ENCODE assay signal across 8 mouse cellular contexts in genomic region chr12:15765996-15766395, GRCm38 (mm10). TPM values are rescaled to one million over a fixed set of nuclear protein-coding genes. Genes with fewer than 3 reads are reported as not detected.
DNase-seq lines count a peak whose midpoint lies in the region; ATAC-seq and TF ChIP-seq lines count a peak whose summit lies in the region.

No protein-coding gene starts in this region.

- intact Hi-C loops in gastrocnemius, postnatal 14 days (cut with DNase I; ENCODE audit: low total_unique reads), result no loop called here

- H3K4me1 ChIP-seq in thymus, adult 2 months (replicated peaks; ENCODE audit: control insufficient read depth, insufficient read depth, low read length), result no peaks in the 10 kb centered on the region
- H3K4me1 ChIP-seq in midbrain, embryonic 14.5 days (ENCODE audit: control insufficient read depth, insufficient read depth, low read length), result no peaks in the 10 kb centered on the region

- H3K27ac ChIP-seq in thymus, adult 2 months (ENCODE audit: control insufficient read depth, insufficient read depth, low read length), result no peak overlapping the region
- no peak overlapping the region for H3K27ac ChIP-seq in midbrain, embryonic 14.5 days (replicated peaks; ENCODE audit: low read depth, low read length)

- no peaks in the 10 kb centered on the region for H3K36me3 ChIP-seq in thymus, adult 2 months (ENCODE audit: control insufficient read depth, insufficient read depth, low read length)
- no peaks in the 10 kb centered on the region for H3K36me3 ChIP-seq in midbrain, embryonic 14.5 days (ENCODE audit: control insufficient read depth, insufficient read depth, low read length)

- peak; percentile 4 for DNase-seq in cerebellum, adult 11-12 months
- no peak for DNase-seq in cerebellum, adult 18-20 months
- DNase-seq in ZHBTc4 (ENCODE audit: low read depth, low spot score), result peak; percentile 4
- DNase-seq in gastrocnemius, postnatal 14 days, result peak; percentile 88
- DNase-seq in layer of hippocampus, adult 9-11 months, result peak; percentile 64
- DNase-seq in right cerebral cortex, postnatal 25 days, result peak; percentile 35
- DNase-seq in thymus, adult 2 months, result no peak
- DNase-seq in midbrain, embryonic 14.5 days, result no peak

- H3K9ac ChIP-seq in midbrain, embryonic 14.5 days (replicated peaks; ENCODE audit: low read length), result no peak overlapping the region

- TF ChIP-seq POLR2A in thymus, adult 2 months (IDR thresholded peaks at IDR 0.05; ENCODE audit: control insufficient read depth, extremely low read depth, insufficient read depth, low read length, poor library complexity), result no peak

- no peak overlapping the region for H3K4me2 ChIP-seq in midbrain, embryonic 14.5 days (ENCODE audit: low read length)

- no peak for TF ChIP-seq CTCF in thymus, adult 2 months (IDR thresholded peaks at IDR 0.05; ENCODE audit: borderline replicate concordance, control insufficient read depth, extremely low read depth, insufficient read depth, low read length, poor library complexity)

- no peaks in the 10 kb centered on the region for H3K9me3 ChIP-seq in midbrain, embryonic 14.5 days (ENCODE audit: control insufficient read depth, low read length)

- no peak for ATAC-seq in midbrain, embryonic 14.5 days (ENCODE audit: low FRiP score, low TSS enrichment)

- no peak overlapping the region for H3K4me3 ChIP-seq in thymus, adult 2 months (ENCODE audit: control insufficient read depth, insufficient read depth, low read length)
- H3K4me3 ChIP-seq in midbrain, embryonic 14.5 days (replicated peaks; ENCODE audit: low read depth, low read length), result no peak overlapping the region

- H3K27me3 ChIP-seq in thymus, adult 2 months (ENCODE audit: control insufficient read depth, insufficient read depth, low read length), result no peaks in the 10 kb centered on the region
- H3K27me3 ChIP-seq in midbrain, embryonic 14.5 days (ENCODE audit: control insufficient read depth, insufficient read depth, low read length), result no peaks in the 10 kb centered on the region

- 91% methylated on average over 12 of the region's 12 CpGs for WGBS in thymus, adult 2 months
- WGBS in midbrain, embryonic 14.5 days, result 93% methylated on average over 12 of the region's 12 CpGs

RNA-seq across cellular contexts. Expression of gene Trib2, which starts 50.7 kb away (rescaled TPM):
- total RNA-seq in gastrocnemius, postnatal 14 days (2021), result 10 to 100 TPM; 14.2 to 23.0 TPM
- polyA plus RNA-seq in thymus, adult 2 months (2012; rRNA removed), result 46.3 and 49.5 TPM in 2 replicates
- polyA plus RNA-seq in midbrain, embryonic 14.5 days (2014; fragmentation: Nextera tagmentation; extraction: Ambion mirVana), result 130 and 167 TPM in 2 replicates

Comparison
In these comparisons a context has a peak if more than half of its experiments do, and no peak if none do; other contexts are left out.
1. DNase-seq: peak in cerebellum, adult 11-12 months (single experiment), ZHBTc4 (single experiment), gastrocnemius, postnatal 14 days (single experiment), layer of hippocampus, adult 9-11 months (single experiment) and right cerebral cortex, postnatal 25 days (single experiment); none in cerebellum, adult 18-20 months (0 of 2), thymus, adult 2 months (single experiment) and midbrain, embryonic 14.5 days (single experiment).